8 mouse cellular contexts compared by ENCODE assay signal in the genomic region with DNA sequence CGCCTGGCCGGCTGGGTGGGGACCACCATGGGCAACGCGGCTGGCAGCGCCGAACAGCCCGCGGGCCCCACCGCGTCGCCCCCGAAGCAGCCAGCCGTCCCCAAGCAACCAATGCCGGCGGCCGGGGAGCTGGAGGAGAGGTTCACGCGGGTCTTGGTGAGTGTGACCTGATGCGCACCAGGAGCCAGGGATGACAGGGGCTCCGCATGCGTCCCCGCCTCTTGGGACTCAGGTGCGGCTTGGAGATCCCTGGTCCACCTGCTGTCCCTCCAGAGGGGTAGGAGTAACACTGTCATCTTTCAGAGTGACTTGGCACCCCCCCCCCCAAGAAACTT. TPM values are rescaled to one million over a fixed set of nuclear protein-coding genes. Genes with fewer than 3 reads are reported as not detected.
DNase-seq lines count a peak whose midpoint lies in the region; ATAC-seq lines count a peak whose summit lies in the region.

No protein-coding gene starts in this region.

- peak overlapping the region; percentile 54 for H3K9ac ChIP-seq in liver, embryonic 13.5 days

- peak; percentile 31 for DNase-seq in adrenal gland, postnatal 25 days
- no peak for DNase-seq in adrenal gland, adult 8-10 months
- peak; percentile 49 to 53 for DNase-seq in thymus, postnatal 10 days (ENCODE audit: low spot score in 2 of 2)
- DNase-seq in thymus, postnatal 0 days (ENCODE audit: low spot score) = no peak
- DNase-seq in liver, embryonic 13.5 days = no peak
- DNase-seq in frontal cortex, postnatal 25 days (ENCODE audit: low spot score in 2 of 2) = no peak
- DNase-seq in gastrocnemius, postnatal 4 days (ENCODE audit: low spot score in 2 of 2) = no peak

- WGBS in liver, embryonic 13.5 days (ENCODE audit: insufficient replicate concordance) = 2% methylated on average over 23 of the region's 23 CpGs

- H3K4me3 ChIP-seq in liver, embryonic 13.5 days (replicated peaks) = peak overlapping the region; percentile 57

- no peak overlapping the region for H3K27ac ChIP-seq in liver, embryonic 13.5 days

- H3K36me3 ChIP-seq in liver, embryonic 13.5 days = no peaks in the 10 kb centered on the region

- peaks cover 51% of the 10 kb centered on the region for H3K4me1 ChIP-seq in liver, embryonic 13.5 days (replicated peaks)

- H3K9me3 ChIP-seq in liver, embryonic 13.5 days (replicated peaks) = no peaks in the 10 kb centered on the region

- no peak for ATAC-seq in liver, embryonic 13.5 days (ENCODE audit: low read depth)
- no peak for ATAC-seq in inflammation-experienced regulatory T-cells, adult 6 months

- H3K27me3 ChIP-seq in liver, embryonic 13.5 days = peaks cover 45% of the 10 kb centered on the region

- peak overlapping the region; percentile 75 for H3K4me2 ChIP-seq in liver, embryonic 13.5 days

RNA-seq across cellular contexts. Expression of gene Fmnl1, which starts 0.3 kb away (rescaled TPM):
- total RNA-seq in adrenal gland, postnatal 25 days (2021) = 15.6 and 19.9 TPM in 2 replicates
- 10 to 100 TPM; 29.3 to 40.6 (median 30.6) TPM for total RNA-seq in adrenal gland, adult 8-10 months (2022)
- polyA plus RNA-seq in thymus, postnatal 0 days (2015; fragmentation: Nextera tagmentation; extraction: Ambion mirVana) = 56.9 and 59.8 TPM in 2 replicates
- polyA plus RNA-seq in liver, embryonic 13.5 days (2015; fragmentation: Nextera tagmentation; extraction: Ambion mirVana) = 3.0 TPM in 2 replicates
- 10 to 100 TPM; 52.9 to 64.4 (median 60.6) TPM for polyA plus RNA-seq in inflammation-experienced regulatory T-cells, adult 6 months (2017; shearing (Covaris generic))
- 1 to 10 TPM; 8.1 to 8.2 TPM for total RNA-seq in gastrocnemius, postnatal 4 days (2021)

RNA-seq across cellular contexts. Expression of gene 1700023F06Rik, which starts 37.1 kb away (rescaled TPM):
- not detected in 2 replicates for total RNA-seq in adrenal gland, postnatal 25 days (2021)
- total RNA-seq in adrenal gland, adult 8-10 months (2022) = under 1 TPM in 3 of 4 experiments, not detected in 1; 0.27 to 0.83 (median 0.66) TPM
- 0.56 and 0.93 TPM in 2 replicates for polyA plus RNA-seq in thymus, postnatal 0 days (2015; fragmentation: Nextera tagmentation; extraction: Ambion mirVana)
- polyA plus RNA-seq in liver, embryonic 13.5 days (2015; fragmentation: Nextera tagmentation; extraction: Ambion mirVana) = not detected in 2 replicates
- polyA plus RNA-seq in inflammation-experienced regulatory T-cells, adult 6 months (2017; shearing (Covaris generic)) = not detected
- not detected for total RNA-seq in gastrocnemius, postnatal 4 days (2021)

RNA-seq across cellular contexts. Expression of gene Hexim2, which starts 39.0 kb away (rescaled TPM):
- 3.9 and 6.2 TPM in 2 replicates for total RNA-seq in adrenal gland, postnatal 25 days (2021)
- total RNA-seq in adrenal gland, adult 8-10 months (2022) = 1 to 10 TPM; 6.1 to 9.3 (median 8.6) TPM
- polyA plus RNA-seq in thymus, postnatal 0 days (2015; fragmentation: Nextera tagmentation; extraction: Ambion mirVana) = 6.9 and 8.9 TPM in 2 replicates
- 6.3 and 7.7 TPM in 2 replicates for polyA plus RNA-seq in liver, embryonic 13.5 days (2015; fragmentation: Nextera tagmentation; extraction: Ambion mirVana)
- polyA plus RNA-seq in inflammation-experienced regulatory T-cells, adult 6 months (2017; shearing (Covaris generic)) = 1 to 10 TPM in 2 of 3 experiments, under 1 TPM in 1; 0.44 to 2.1 (median 2.0) TPM
- total RNA-seq in gastrocnemius, postnatal 4 days (2021) = 1 to 10 TPM; 6.3 to 7.0 TPM

RNA-seq across cellular contexts. Expression of gene Spata32, which starts 47.0 kb away (rescaled TPM):
- not detected in 2 replicates for total RNA-seq in adrenal gland, postnatal 25 days (2021)
- not detected for total RNA-seq in adrenal gland, adult 8-10 months (2022)
- polyA plus RNA-seq in thymus, postnatal 0 days (2015; fragmentation: Nextera tagmentation; extraction: Ambion mirVana) = not detected in 2 replicates
- polyA plus RNA-seq in liver, embryonic 13.5 days (2015; fragmentation: Nextera tagmentation; extraction: Ambion mirVana) = not detected in 2 replicates
- not detected for polyA plus RNA-seq in inflammation-experienced regulatory T-cells, adult 6 months (2017; shearing (Covaris generic))
- total RNA-seq in gastrocnemius, postnatal 4 days (2021) = not detected

RNA-seq across cellular contexts. Expression of gene Hexim1, which starts 55.2 kb away (rescaled TPM):
- 72.0 and 75.6 TPM in 2 replicates for total RNA-seq in adrenal gland, postnatal 25 days (2021)
- 10 to 100 TPM; 75.2 to 90.2 (median 86.0) TPM for total RNA-seq in adrenal gland, adult 8-10 months (2022)
- polyA plus RNA-seq in thymus, postnatal 0 days (2015; fragmentation: Nextera tagmentation; extraction: Ambion mirVana) = 4.9 and 5.9 TPM in 2 replicates
- 2.6 and 3.0 TPM in 2 replicates for polyA plus RNA-seq in liver, embryonic 13.5 days (2015; fragmentation: Nextera tagmentation; extraction: Ambion mirVana)
- 1 to 10 TPM; 3.0 to 3.7 (median 3.5) TPM for polyA plus RNA-seq in inflammation-experienced regulatory T-cells, adult 6 months (2017; shearing (Covaris generic))
- 10 to 100 TPM; 26.9 to 29.6 TPM for total RNA-seq in gastrocnemius, postnatal 4 days (2021)

Comparison
In these comparisons a context has a peak if more than half of its experiments do, and no peak if none do; other contexts are left out.
1. DNase-seq: peak in adrenal gland, postnatal 25 days (single experiment) and thymus, postnatal 10 days (2 of 2); none in adrenal gland, adult 8-10 months (single experiment), thymus, postnatal 0 days (single experiment), liver, embryonic 13.5 days (single experiment), frontal cortex, postnatal 25 days (0 of 2) and gastrocnemius, postnatal 4 days (0 of 2).